Comparison of ENCODE assay signal across 27 mouse cellular contexts in genomic region chr11:90035532-90035931, GRCm38 (mm10). TPM values are rescaled to one million over a fixed set of nuclear protein-coding genes. Genes with fewer than 3 reads are reported as not detected.
DNase-seq lines count a peak whose midpoint lies in the region; ATAC-seq and TF ChIP-seq lines count a peak whose summit lies in the region.
"Had no signal": no experiment of that assay in that cellular context is flagged by ENCODE, and none has a peak within 500 bp of the region (broad histone marks: within the 10 kb centered on the region; RNA-seq: fewer than 3 reads in every experiment).

No protein-coding gene starts in this region.

- 68% methylated on average over 14 of the region's 14 CpGs for WGBS in lung, embryonic 14.5 days
- 70% methylated on average over 14 of the region's 14 CpGs for WGBS in lung, postnatal 0 days
- 70% methylated on average over 14 of the region's 14 CpGs for WGBS in stomach, embryonic 16.5 days

- peak; percentile 24 for DNase-seq in gastrocnemius, adult 2 months
- DNase-seq in gastrocnemius, postnatal 4 days (ENCODE audit: low spot score in 2 of 2): no peak
- no peak for DNase-seq in lung, embryonic 14.5 days
- DNase-seq in lung, postnatal 4 days: no peak
- peak; percentile 67 for DNase-seq in lung, postnatal 0 days (ENCODE audit: low spot score)
- no peak for DNase-seq in thymus, postnatal 25 days
- DNase-seq in cerebellum, postnatal 14 days: no peak
- DNase-seq: adrenal gland, postnatal 10 days; cerebellum, adult 8-10 months; cerebellum, postnatal 36 days; gastrocnemius, postnatal 14 days; heart, adult 18-20 months; heart, postnatal 4 days; kidney, adult 9 months; kidney, postnatal 4 days; liver had no signal

- H3K27me3 ChIP-seq in lung, embryonic 14.5 days (ENCODE audit: insufficient read depth, low read length): peaks cover 9% of the 10 kb centered on the region; the same call in 1 of the 2 replicates
- H3K27me3 ChIP-seq in lung, postnatal 0 days (replicated peaks; ENCODE audit: insufficient read depth, low read length): no peaks in the 10 kb centered on the region
- no peaks in the 10 kb centered on the region for H3K27me3 ChIP-seq in stomach, embryonic 16.5 days (ENCODE audit: control insufficient read depth, insufficient read depth, low read length)

- no peak overlapping the region for H3K9ac ChIP-seq in lung, embryonic 14.5 days
- H3K9ac ChIP-seq in lung, postnatal 0 days (replicated peaks; ENCODE audit: low read depth): no peak overlapping the region
- no peak overlapping the region for H3K9ac ChIP-seq in stomach, embryonic 16.5 days (ENCODE audit: low read length)
- H3K9ac ChIP-seq: forebrain, embryonic 13.5 days; heart, embryonic 12.5 days; hindbrain, embryonic 13.5 days; liver, embryonic 14.5 days; midbrain, embryonic 13.5 days; neural tube, embryonic 13.5 days had no signal

- intact Hi-C loops in gastrocnemius, adult 2 months (cut with DNase I): no loop called here

- peaks cover 10% of the 10 kb centered on the region; the same call in 1 of the 2 replicates for H3K4me1 ChIP-seq in lung, embryonic 14.5 days (ENCODE audit: insufficient read depth)
- H3K4me1 ChIP-seq in lung, postnatal 0 days (ENCODE audit: insufficient read depth, low read depth, low read length): no peaks in the 10 kb centered on the region
- peaks cover 17% of the 10 kb centered on the region for H3K4me1 ChIP-seq in stomach, embryonic 16.5 days (ENCODE audit: control insufficient read depth, insufficient read depth, low read length)

- ATAC-seq in lung, embryonic 14.5 days (ENCODE audit: insufficient read depth): peak; percentile 40; the same call in 1 of the 2 replicates
- no peak for ATAC-seq in lung, postnatal 0 days
- peak; percentile 51; the same call in 1 of the 2 replicates for ATAC-seq in stomach, embryonic 16.5 days (ENCODE audit: insufficient read depth, low FRiP score)
- ATAC-seq: forebrain, embryonic 13.5 days; intestine, postnatal 0 days; midbrain, embryonic 13.5 days had no signal

- peak overlapping the region; percentile 74 for H3K4me3 ChIP-seq in gastrocnemius, adult 2 months
- H3K4me3 ChIP-seq in lung, embryonic 14.5 days (ENCODE audit: low read depth, low read length): no peak overlapping the region
- H3K4me3 ChIP-seq in lung, postnatal 0 days (ENCODE audit: low read depth, low read length): no peak overlapping the region
- H3K4me3 ChIP-seq in stomach, embryonic 16.5 days (replicated peaks; ENCODE audit: low read length): no peak overlapping the region
- H3K4me3 ChIP-seq: forebrain, embryonic 13.5 days; heart, embryonic 12.5 days; hindbrain, embryonic 13.5 days; midbrain, embryonic 13.5 days; neural tube, embryonic 13.5 days had no signal

- peaks cover 11% of the 10 kb centered on the region for H3K36me3 ChIP-seq in lung, embryonic 14.5 days (ENCODE audit: insufficient read depth)
- no peaks in the 10 kb centered on the region for H3K36me3 ChIP-seq in lung, postnatal 0 days (ENCODE audit: insufficient read depth, low read length)
- H3K36me3 ChIP-seq in stomach, embryonic 16.5 days (ENCODE audit: control insufficient read depth, insufficient read depth, low read length): no peaks in the 10 kb centered on the region
- H3K36me3 ChIP-seq: midbrain, embryonic 13.5 days had no signal

- TF ChIP-seq EP300 in lung, postnatal 0 days (IDR thresholded peaks at IDR 0.05): no peak

- H3K27ac ChIP-seq in gastrocnemius, adult 2 months: peak overlapping the region; percentile 86
- H3K27ac ChIP-seq in lung, embryonic 14.5 days (ENCODE audit: low read depth): no peak overlapping the region
- H3K27ac ChIP-seq in lung, postnatal 0 days (ENCODE audit: low read length): no peak overlapping the region
- no peak overlapping the region for H3K27ac ChIP-seq in stomach, embryonic 16.5 days (ENCODE audit: low read length)
- H3K27ac ChIP-seq: forebrain, embryonic 13.5 days; hindbrain, embryonic 13.5 days; liver, embryonic 14.5 days; macrophage; midbrain, embryonic 13.5 days; neural tube, embryonic 13.5 days had no signal

- H3K9me3 ChIP-seq in lung, embryonic 14.5 days (ENCODE audit: low read depth, low read length): peaks cover 3% of the 10 kb centered on the region; the same call in 1 of the 2 replicates
- H3K9me3 ChIP-seq in lung, postnatal 0 days (ENCODE audit: low read length): no peaks in the 10 kb centered on the region
- H3K9me3 ChIP-seq in stomach, embryonic 16.5 days (replicated peaks; ENCODE audit: control insufficient read depth, low read length): no peaks in the 10 kb centered on the region
- H3K9me3 ChIP-seq: forebrain, embryonic 13.5 days; midbrain, embryonic 13.5 days had no signal

- H3K4me2 ChIP-seq in lung, embryonic 14.5 days: no peak overlapping the region
- H3K4me2 ChIP-seq in lung, postnatal 0 days (replicated peaks; ENCODE audit: low read depth, low read length): no peak overlapping the region
- H3K4me2 ChIP-seq in stomach, embryonic 16.5 days (ENCODE audit: low read depth, low read length): no peak overlapping the region
- H3K4me2 ChIP-seq: forebrain, embryonic 13.5 days; heart, embryonic 12.5 days; hindbrain, embryonic 13.5 days; midbrain, embryonic 13.5 days; neural tube, embryonic 13.5 days had no signal

- TF ChIP-seq CTCF in gastrocnemius, adult 2 months (IDR thresholded peaks at IDR 0.05): no peak
- TF ChIP-seq CTCF in lung, embryonic 14.5 days (IDR thresholded peaks at IDR 0.05; ENCODE audit: low read depth): 0 out of 2 replicates have a peak, but pooled peaks have one; percentile 1
- TF ChIP-seq CTCF in lung, postnatal 0 days (IDR thresholded peaks at IDR 0.05): no peak

RNA-seq across cellular contexts. Expression of gene Tmem100, which starts 5.4 kb away (rescaled TPM):
- total RNA-seq in gastrocnemius, adult 2 months (2021): 10 to 100 TPM in 1 of 2 experiments, 1 to 10 TPM in 1; 7.4 to 19.2 TPM
- 10 to 100 TPM; 20.2 to 30.9 TPM for total RNA-seq in gastrocnemius, postnatal 4 days (2021)
- 20.9 and 23.0 TPM in 2 replicates for polyA plus RNA-seq in lung, embryonic 14.5 days (2014; fragmentation: Nextera tagmentation; extraction: Ambion mirVana)
- polyA plus RNA-seq in lung, postnatal 0 days (2015; fragmentation: Nextera tagmentation; extraction: Ambion mirVana): 266 and 283 TPM in 2 replicates
- 32.0 and 34.1 TPM in 2 replicates for polyA plus RNA-seq in stomach, embryonic 16.5 days (2015; fragmentation: Nextera tagmentation; extraction: Ambion mirVana)
- total RNA-seq: megakaryocyte-erythroid progenitor cell, adult 5-6 weeks had no signal
- polyA plus RNA-seq: C2C12, macrophage had no signal

RNA-seq across cellular contexts. Expression of gene Pctp, which starts 32.8 kb away (rescaled TPM):
- 1 to 10 TPM; 2.8 to 4.0 TPM for total RNA-seq in gastrocnemius, adult 2 months (2021)
- 1 to 10 TPM; 2.6 to 3.1 TPM for total RNA-seq in gastrocnemius, postnatal 4 days (2021)
- polyA plus RNA-seq in lung, embryonic 14.5 days (2014; fragmentation: Nextera tagmentation; extraction: Ambion mirVana): 6.4 and 8.3 TPM in 2 replicates
- 11.0 and 11.5 TPM in 2 replicates for polyA plus RNA-seq in lung, postnatal 0 days (2015; fragmentation: Nextera tagmentation; extraction: Ambion mirVana)
- 14.2 and 14.6 TPM in 2 replicates for polyA plus RNA-seq in stomach, embryonic 16.5 days (2015; fragmentation: Nextera tagmentation; extraction: Ambion mirVana)

Comparison
In these comparisons a context has a peak if more than half of its experiments do, and no peak if none do; other contexts are left out.
1. DNase-seq: peak in gastrocnemius, adult 2 months (single experiment) and lung, postnatal 0 days (single experiment); none in gastrocnemius, postnatal 4 days (0 of 2), lung, embryonic 14.5 days (single experiment), lung, postnatal 4 days (0 of 2), thymus, postnatal 25 days (single experiment) and cerebellum, postnatal 14 days (0 of 2).